ENCODE assay signal across 16 mouse cellular contexts in genomic region chr15:103289600-103289999, GRCm38 (mm10). TPM values are rescaled to one million over a fixed set of nuclear protein-coding genes. Genes with fewer than 3 reads are reported as not detected.
DNase-seq lines count a peak whose midpoint lies in the region; ATAC-seq and TF ChIP-seq lines count a peak whose summit lies in the region.
"Had no signal": no experiment of that assay in that cellular context is flagged by ENCODE, and none has a peak within 500 bp of the region (broad histone marks: within the 10 kb centered on the region; RNA-seq: fewer than 3 reads in every experiment).

No protein-coding gene starts in this region.

- no peak for ATAC-seq in forebrain, embryonic 13.5 days
- no peak for ATAC-seq in forebrain, embryonic 15.5 days (replicated peaks)
- ATAC-seq in kidney, postnatal 0 days (replicated peaks; ENCODE audit: low FRiP score, low read depth): no peak
- ATAC-seq in limb, embryonic 14.5 days (ENCODE audit: low FRiP score, low read depth): peak; percentile 38; the same call in 1 of the 2 replicates
- ATAC-seq in neural tube, embryonic 15.5 days (ENCODE audit: low FRiP score): 0 out of 2 replicates have a peak, but pooled peaks have one; percentile 15

- TF ChIP-seq CTCF in kidney, postnatal 0 days (IDR thresholded peaks at IDR 0.05; ENCODE audit: low read depth): no peak

- H3K4me2 ChIP-seq in forebrain, embryonic 13.5 days: no peak overlapping the region
- no peak overlapping the region for H3K4me2 ChIP-seq in forebrain, embryonic 15.5 days (replicated peaks)
- H3K4me2 ChIP-seq in kidney, postnatal 0 days (ENCODE audit: low read length): no peak overlapping the region
- H3K4me2 ChIP-seq in limb, embryonic 14.5 days (replicated peaks; ENCODE audit: low read depth, low read length, severe bottlenecking): no peak overlapping the region
- H3K4me2 ChIP-seq in neural tube, embryonic 15.5 days: no peak overlapping the region

- peaks cover 25% of the 10 kb centered on the region for H3K4me1 ChIP-seq in forebrain, embryonic 13.5 days
- H3K4me1 ChIP-seq in forebrain, embryonic 15.5 days: peaks cover 21% of the 10 kb centered on the region
- peaks cover 13% of the 10 kb centered on the region; the same call in 1 of the 2 replicates for H3K4me1 ChIP-seq in kidney, postnatal 0 days (replicated peaks; ENCODE audit: insufficient read depth, low read length)
- peaks cover 50% of the 10 kb centered on the region for H3K4me1 ChIP-seq in limb, embryonic 14.5 days (ENCODE audit: control insufficient read depth, insufficient read depth, low read length)
- peaks cover 40% of the 10 kb centered on the region for H3K4me1 ChIP-seq in neural tube, embryonic 15.5 days

- no peaks in the 10 kb centered on the region for H3K9me3 ChIP-seq in forebrain, embryonic 13.5 days (replicated peaks)
- no peaks in the 10 kb centered on the region for H3K9me3 ChIP-seq in forebrain, embryonic 15.5 days
- H3K9me3 ChIP-seq in kidney, postnatal 0 days (replicated peaks; ENCODE audit: low read length): no peaks in the 10 kb centered on the region
- no peaks in the 10 kb centered on the region for H3K9me3 ChIP-seq in limb, embryonic 14.5 days (ENCODE audit: control insufficient read depth, low read length)
- H3K9me3 ChIP-seq in neural tube, embryonic 15.5 days (replicated peaks): no peaks in the 10 kb centered on the region

- TF ChIP-seq POLR2A in limb, embryonic 14.5 days (IDR thresholded peaks at IDR 0.05; ENCODE audit: borderline replicate concordance, extremely low read depth, insufficient read depth, insufficient read length): no peak

- DNase-seq in kidney, postnatal 0 days (ENCODE audit: low spot score): peak; percentile 56
- DNase-seq in kidney, postnatal 4 days: no peak
- no peak for DNase-seq in limb, embryonic 14.5 days (ENCODE audit: low spot score)
- DNase-seq in testis, postnatal 14 days (ENCODE audit: low spot score): no peak
- DNase-seq in adrenal gland, adult 18-20 months (ENCODE audit: low spot score in 2 of 2): no peak
- DNase-seq: adrenal gland, postnatal 14 days; cerebellum, postnatal 36 days; heart, adult 11 months; heart, postnatal 36 days; thymus, adult 18-20 months had no signal

- H3K27ac ChIP-seq in forebrain, embryonic 13.5 days: 0 out of 2 replicates have a peak overlapping the region, but pooled peaks have one; percentile 19
- no peak overlapping the region for H3K27ac ChIP-seq in forebrain, embryonic 15.5 days (replicated peaks)
- H3K27ac ChIP-seq in kidney, postnatal 0 days: peak overlapping the region; percentile 54; the same call in 1 of the 2 replicates
- H3K27ac ChIP-seq in limb, embryonic 14.5 days (replicated peaks; ENCODE audit: low read depth, low read length): peak overlapping the region; percentile 52
- H3K27ac ChIP-seq in neural tube, embryonic 15.5 days (replicated peaks): peak overlapping the region; percentile 76
- H3K27ac ChIP-seq: layer of hippocampus, adult 2 months; macrophage had no signal

- no peaks in the 10 kb centered on the region for H3K27me3 ChIP-seq in forebrain, embryonic 13.5 days
- no peaks in the 10 kb centered on the region for H3K27me3 ChIP-seq in forebrain, embryonic 15.5 days
- H3K27me3 ChIP-seq in kidney, postnatal 0 days (ENCODE audit: insufficient read depth, low read length): no peaks in the 10 kb centered on the region
- no peaks in the 10 kb centered on the region for H3K27me3 ChIP-seq in limb, embryonic 14.5 days (ENCODE audit: control insufficient read depth, insufficient read depth, low read length)
- no peaks in the 10 kb centered on the region for H3K27me3 ChIP-seq in neural tube, embryonic 15.5 days (replicated peaks)

- no peak overlapping the region for H3K4me3 ChIP-seq in forebrain, embryonic 13.5 days
- no peak overlapping the region for H3K4me3 ChIP-seq in forebrain, embryonic 15.5 days
- H3K4me3 ChIP-seq in kidney, postnatal 0 days (replicated peaks; ENCODE audit: low read depth, low read length): no peak overlapping the region
- no peak overlapping the region for H3K4me3 ChIP-seq in limb, embryonic 14.5 days (replicated peaks; ENCODE audit: low read length)
- H3K4me3 ChIP-seq in neural tube, embryonic 15.5 days (replicated peaks): no peak overlapping the region
- H3K4me3 ChIP-seq: layer of hippocampus, adult 2 months had no signal

- 43% methylated on average over 5 of the region's 5 CpGs for WGBS in forebrain, embryonic 13.5 days
- WGBS in forebrain, embryonic 15.5 days: 34% methylated on average over 5 of the region's 5 CpGs
- WGBS in kidney, postnatal 0 days: 34% methylated on average over 5 of the region's 5 CpGs
- 11% methylated on average over 5 of the region's 5 CpGs for WGBS in limb, embryonic 14.5 days
- WGBS in neural tube, embryonic 15.5 days: 11% methylated on average over 5 of the region's 5 CpGs

- H3K36me3 ChIP-seq in forebrain, embryonic 13.5 days (ENCODE audit: poor library complexity, severe bottlenecking): peaks cover 45% of the 10 kb centered on the region
- H3K36me3 ChIP-seq in forebrain, embryonic 15.5 days: peaks cover 29% of the 10 kb centered on the region
- H3K36me3 ChIP-seq in kidney, postnatal 0 days (ENCODE audit: insufficient read depth, low read length): peaks cover 18% of the 10 kb centered on the region
- peaks cover 34% of the 10 kb centered on the region for H3K36me3 ChIP-seq in limb, embryonic 14.5 days (ENCODE audit: control insufficient read depth, insufficient read depth, low read length)
- peaks cover 33% of the 10 kb centered on the region for H3K36me3 ChIP-seq in neural tube, embryonic 15.5 days

- no peak overlapping the region for H3K9ac ChIP-seq in forebrain, embryonic 13.5 days
- no peak overlapping the region for H3K9ac ChIP-seq in forebrain, embryonic 15.5 days (replicated peaks)
- no peak overlapping the region for H3K9ac ChIP-seq in kidney, postnatal 0 days (ENCODE audit: low read depth, low read length)
- peak overlapping the region; percentile 21; the same call in 1 of the 2 replicates for H3K9ac ChIP-seq in limb, embryonic 14.5 days (ENCODE audit: low read depth, low read length, severe bottlenecking)
- 0 out of 2 replicates have a peak overlapping the region, but pooled peaks have one; percentile 11 for H3K9ac ChIP-seq in neural tube, embryonic 15.5 days (replicated peaks)

RNA-seq across cellular contexts. Expression of gene Copz1, which starts 17.1 kb away (rescaled TPM):
- polyA plus RNA-seq in forebrain, embryonic 13.5 days (2015; fragmentation: Nextera tagmentation; extraction: Ambion mirVana): 219 and 232 TPM in 2 replicates
- 215 and 220 TPM in 2 replicates for polyA plus RNA-seq in forebrain, embryonic 15.5 days (2015; fragmentation: Nextera tagmentation; extraction: Ambion mirVana)
- polyA plus RNA-seq in kidney, postnatal 0 days (2015; fragmentation: Nextera tagmentation; extraction: Ambion mirVana): 237 and 263 TPM in 2 replicates
- 200 and 228 TPM in 2 replicates for polyA plus RNA-seq in limb, embryonic 14.5 days (2012; rRNA removed)
- 292 and 298 TPM in 2 replicates for polyA plus RNA-seq in limb, embryonic 14.5 days (2014; fragmentation: Nextera tagmentation; extraction: Ambion mirVana)
- 190 and 207 TPM in 2 replicates for polyA plus RNA-seq in neural tube, embryonic 15.5 days (2015; fragmentation: Nextera tagmentation; extraction: Ambion mirVana)
- 100 to 1,000 TPM; 138 to 150 TPM for total RNA-seq in adrenal gland, adult 18-20 months (2021)

RNA-seq across cellular contexts. Expression of gene Gpr84, which starts 20.8 kb away (rescaled TPM):
- polyA plus RNA-seq in forebrain, embryonic 13.5 days (2015; fragmentation: Nextera tagmentation; extraction: Ambion mirVana): 0.30 and 0.41 TPM in 2 replicates
- 0.28 and 0.37 TPM in 2 replicates for polyA plus RNA-seq in forebrain, embryonic 15.5 days (2015; fragmentation: Nextera tagmentation; extraction: Ambion mirVana)
- 0.47 and 0.65 TPM in 2 replicates for polyA plus RNA-seq in kidney, postnatal 0 days (2015; fragmentation: Nextera tagmentation; extraction: Ambion mirVana)
- 0.34 and 0.53 TPM in 2 replicates for polyA plus RNA-seq in limb, embryonic 14.5 days (2012; rRNA removed)
- 0.23 and 0.51 TPM in 2 replicates for polyA plus RNA-seq in limb, embryonic 14.5 days (2014; fragmentation: Nextera tagmentation; extraction: Ambion mirVana)
- 0.33 and 0.60 TPM in 2 replicates for polyA plus RNA-seq in neural tube, embryonic 15.5 days (2015; fragmentation: Nextera tagmentation; extraction: Ambion mirVana)
- total RNA-seq in adrenal gland, adult 18-20 months (2021): not detected
- total RNA-seq: adrenal gland, postnatal 14 days; heart, postnatal 36 days had no signal

RNA-seq across cellular contexts. Expression of gene Nfe2, which starts 31.4 kb away (rescaled TPM):
- polyA plus RNA-seq in forebrain, embryonic 13.5 days (2015; fragmentation: Nextera tagmentation; extraction: Ambion mirVana): 0.57 and 1.6 TPM in 2 replicates
- 0.38 and 0.63 TPM in 2 replicates for polyA plus RNA-seq in forebrain, embryonic 15.5 days (2015; fragmentation: Nextera tagmentation; extraction: Ambion mirVana)
- 1.9 and 2.8 TPM in 2 replicates for polyA plus RNA-seq in kidney, postnatal 0 days (2015; fragmentation: Nextera tagmentation; extraction: Ambion mirVana)
- 1.5 and 3.4 TPM in 2 replicates for polyA plus RNA-seq in limb, embryonic 14.5 days (2012; rRNA removed)
- polyA plus RNA-seq in limb, embryonic 14.5 days (2014; fragmentation: Nextera tagmentation; extraction: Ambion mirVana): 1.5 and 2.4 TPM in 2 replicates
- polyA plus RNA-seq in neural tube, embryonic 15.5 days (2015; fragmentation: Nextera tagmentation; extraction: Ambion mirVana): 0.99 and 4.6 TPM in 2 replicates
- under 1 TPM in 1 of 2 experiments, not detected in 1; 0.67 TPM for total RNA-seq in adrenal gland, adult 18-20 months (2021)
- total RNA-seq: layer of hippocampus, adult 2 months; left cerebral cortex, adult 8-10 months had no signal

RNA-seq across cellular contexts. Expression of gene Hnrnpa1, which starts 49.4 kb away (rescaled TPM):
- polyA plus RNA-seq in forebrain, embryonic 13.5 days (2015; fragmentation: Nextera tagmentation; extraction: Ambion mirVana): 1,312 and 1,385 TPM in 2 replicates
- polyA plus RNA-seq in forebrain, embryonic 15.5 days (2015; fragmentation: Nextera tagmentation; extraction: Ambion mirVana): 995 and 1,028 TPM in 2 replicates
- 705 and 720 TPM in 2 replicates for polyA plus RNA-seq in kidney, postnatal 0 days (2015; fragmentation: Nextera tagmentation; extraction: Ambion mirVana)
- 830 and 1,175 TPM in 2 replicates for polyA plus RNA-seq in limb, embryonic 14.5 days (2012; rRNA removed)
- polyA plus RNA-seq in limb, embryonic 14.5 days (2014; fragmentation: Nextera tagmentation; extraction: Ambion mirVana): 704 and 769 TPM in 2 replicates
- 582 and 600 TPM in 2 replicates for polyA plus RNA-seq in neural tube, embryonic 15.5 days (2015; fragmentation: Nextera tagmentation; extraction: Ambion mirVana)
- 100 to 1,000 TPM; 160 to 179 TPM for total RNA-seq in adrenal gland, adult 18-20 months (2021)

RNA-seq across cellular contexts. Expression of gene Cbx5, which starts 50.0 kb away (rescaled TPM):
- 161 and 174 TPM in 2 replicates for polyA plus RNA-seq in forebrain, embryonic 13.5 days (2015; fragmentation: Nextera tagmentation; extraction: Ambion mirVana)
- polyA plus RNA-seq in forebrain, embryonic 15.5 days (2015; fragmentation: Nextera tagmentation; extraction: Ambion mirVana): 134 and 139 TPM in 2 replicates
- 62.0 and 68.2 TPM in 2 replicates for polyA plus RNA-seq in kidney, postnatal 0 days (2015; fragmentation: Nextera tagmentation; extraction: Ambion mirVana)
- polyA plus RNA-seq in limb, embryonic 14.5 days (2012; rRNA removed): 78.3 and 81.4 TPM in 2 replicates
- polyA plus RNA-seq in limb, embryonic 14.5 days (2014; fragmentation: Nextera tagmentation; extraction: Ambion mirVana): 122 and 131 TPM in 2 replicates
- polyA plus RNA-seq in neural tube, embryonic 15.5 days (2015; fragmentation: Nextera tagmentation; extraction: Ambion mirVana): 102 and 107 TPM in 2 replicates
- 10 to 100 TPM; 65.0 to 76.3 TPM for total RNA-seq in adrenal gland, adult 18-20 months (2021)

Comparison
In these comparisons a context has a peak if more than half of its experiments do, and no peak if none do; other contexts are left out.
1. ATAC-seq: peak in limb, embryonic 14.5 days (single experiment) and neural tube, embryonic 15.5 days (single experiment); none in forebrain, embryonic 13.5 days (single experiment), forebrain, embryonic 15.5 days (single experiment) and kidney, postnatal 0 days (single experiment).
2. H3K9ac ChIP-seq: peak in limb, embryonic 14.5 days (single experiment) and neural tube, embryonic 15.5 days (single experiment); none in forebrain, embryonic 13.5 days (single experiment), forebrain, embryonic 15.5 days (single experiment) and kidney, postnatal 0 days (single experiment).